Mouse (Mus musculus) small intestine, adult 2 months (tissue): Measurements from ENCODE around the gene Oas3.

ENCODE experiments used
- CTCF ChIP-seq: fragments of 200-500 bp; IDR thresholded peaks from 2 replicates; pipeline ENCODE4 v1.5.1; 2012; ENCODE audit warnings: low read depth, mild to moderate bottlenecking, control low read depth, inconsistent platforms, low read length, moderate library complexity, mixed read lengths; ENCODE audit not compliant: insufficient replicate concordance, insufficient read length; ENCODE audit errors: extremely low read depth
- POLR2A ChIP-seq: fragments of 200-500 bp; IDR thresholded peaks from 2 replicates; pipeline ENCODE4 v1.6.1; 2012; ENCODE audit warnings: low read depth, mild to moderate bottlenecking, control low read depth, inconsistent platforms, low read length, moderate library complexity

GRCm38 (mm10) chr5:120761901-120762300, 15.6 kb downstream of the Oas3 start:
- no peak for TF ChIP-seq CTCF
- TF ChIP-seq POLR2A, result no peak
